Mouse (Mus musculus): Measurements from ENCODE around the gene Tbx2. TPM values are rescaled to one million over a fixed set of nuclear protein-coding genes. Genes with fewer than 3 reads are reported as not detected.

The Tbx2 gene
- polyA plus RNA-seq, 1 experiment: 1.0 TPM

DNA sequence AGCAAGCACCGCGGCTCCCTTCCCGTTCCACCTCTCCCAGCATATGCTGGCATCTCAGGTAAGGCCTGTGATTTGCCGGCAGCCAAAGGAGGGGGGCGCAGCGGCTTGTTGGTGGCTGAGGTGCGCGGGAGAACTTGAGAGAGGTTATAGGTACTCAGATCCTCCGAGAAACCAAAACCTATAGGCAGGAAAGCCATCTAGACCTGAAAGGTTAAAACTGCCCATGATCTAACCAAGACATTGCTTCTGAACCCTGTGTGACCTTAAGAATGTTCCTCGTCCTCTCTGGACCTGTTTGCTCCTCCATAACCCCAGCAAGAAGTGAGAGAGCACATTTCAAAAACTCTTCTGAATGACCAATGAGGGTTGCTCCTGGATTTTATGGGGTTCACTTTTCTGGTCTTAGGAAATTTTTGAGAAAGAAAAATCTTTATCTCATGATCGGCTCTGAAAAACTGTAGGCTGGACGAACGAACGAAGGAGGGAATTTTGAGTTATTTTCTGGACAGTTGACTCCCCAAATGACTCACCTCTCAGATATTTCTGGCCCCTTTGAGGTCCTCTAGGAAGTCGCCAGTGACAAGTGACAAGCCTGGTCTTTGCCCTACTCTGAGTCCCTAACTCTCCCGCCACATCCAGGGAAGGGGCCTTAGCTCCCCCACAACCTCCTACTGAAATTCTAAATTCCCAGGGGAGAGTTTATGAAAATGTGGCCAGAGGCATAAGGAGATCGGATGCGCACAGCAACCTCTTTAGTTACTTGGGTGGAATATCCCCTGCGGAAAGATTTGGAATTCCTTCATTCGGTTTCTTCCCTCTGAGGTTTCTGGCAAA lies 6.3 kb downstream of the Tbx2 start:
- Histone ChIP-seq H3K4me2 (ENCODE audit: low read depth) (no peak overlapping the region), H3K27me3 (ENCODE audit: control insufficient read depth, insufficient read depth, insufficient read length) (no peaks in the 10 kb centered on the region), H3K79me2 (ENCODE audit: control insufficient read depth, insufficient read depth) (no peaks in the 10 kb centered on the region), H3K36me3 (ENCODE audit: control insufficient read depth, insufficient read depth) (no peaks in the 10 kb centered on the region), H3K4me3 (no peak overlapping the region), H3ac (ENCODE audit: control insufficient read depth, insufficient read length) (no peak overlapping the region)
- TF ChIP-seq USF1 (IDR thresholded peaks at IDR 0.05; ENCODE audit: low read depth) (no peak), MYOG (IDR thresholded peaks at IDR 0.05; ENCODE audit: control insufficient read depth in 1 of 3, insufficient read depth in 1 of 3, insufficient read length in 2 of 3, low read depth in 2 of 3) (no peak), POLR2AphosphoS2 (IDR thresholded peaks at IDR 0.05; ENCODE audit: insufficient read length, low read depth) (no peak), REST (IDR thresholded peaks at IDR 0.05; ENCODE audit: insufficient read depth, insufficient read length) (no peak), CEBPB (IDR thresholded peaks at IDR 0.05; ENCODE audit: insufficient read depth, poor library complexity, severe bottlenecking) (no peak), E2F4 (IDR thresholded peaks at IDR 0.05; ENCODE audit: insufficient read depth) (no peak), MAX (IDR thresholded peaks at IDR 0.05; ENCODE audit: low read depth) (no peak), TCF3 (IDR thresholded peaks at IDR 0.05; ENCODE audit: insufficient read length, low read depth) (no peak), MYOD1 (IDR thresholded peaks at IDR 0.05; ENCODE audit: control insufficient read depth in 1 of 3, insufficient read length in 2 of 3, low read depth in 2 of 3) (no peak), SRF (IDR thresholded peaks at IDR 0.05; ENCODE audit: control insufficient read depth, insufficient read length, low read depth) (no peak), POLR2A (IDR thresholded peaks at IDR 0.05; ENCODE audit: insufficient read length, low read depth) (no peak)

DNA sequence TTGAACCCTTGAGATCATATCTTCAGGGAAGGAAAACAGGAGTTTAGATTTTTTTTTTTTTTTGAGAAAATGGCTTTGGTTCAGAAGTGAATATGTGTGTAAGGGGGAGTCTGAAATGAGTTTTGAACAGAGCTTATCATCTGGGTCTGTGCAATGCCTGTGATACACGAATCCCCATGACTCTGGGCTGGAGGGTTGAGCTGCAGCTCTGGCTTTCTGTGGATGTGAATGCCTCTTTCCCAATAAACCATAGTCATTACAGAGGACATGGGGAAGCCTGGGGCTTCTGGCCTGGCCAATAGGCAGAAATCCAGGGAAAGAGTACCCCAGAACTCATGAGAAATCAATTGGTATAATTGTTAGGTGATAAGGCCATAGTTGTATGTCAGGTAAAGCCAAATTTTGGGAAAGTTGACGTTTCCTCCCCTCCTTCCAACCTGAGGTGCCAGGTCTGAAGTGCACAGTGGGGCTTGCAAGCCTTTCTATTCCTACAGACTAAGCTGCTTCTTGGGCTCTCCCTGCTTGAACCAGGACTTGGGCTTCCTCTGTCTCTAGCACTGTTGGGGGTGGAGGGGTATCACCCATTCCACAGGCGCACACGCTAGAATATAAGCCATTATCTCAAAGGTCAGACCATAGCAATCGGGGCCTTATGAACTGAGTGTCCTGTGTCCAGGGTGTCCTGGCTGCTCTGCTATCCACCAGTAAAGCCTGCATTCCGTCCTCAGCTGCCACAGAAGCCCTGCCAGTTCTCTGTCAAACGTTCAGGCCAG lies 7.1 kb downstream of the Tbx2 start:
- TF ChIP-seq REST (IDR thresholded peaks at IDR 0.05; ENCODE audit: insufficient read depth, insufficient read length) (no peak), POLR2A (IDR thresholded peaks at IDR 0.05; ENCODE audit: insufficient read length, low read depth) (no peak), TCF12 (IDR thresholded peaks at IDR 0.05; ENCODE audit: insufficient read depth, poor library complexity, severe bottlenecking) (no peak), SRF (IDR thresholded peaks at IDR 0.05; ENCODE audit: control insufficient read depth, insufficient read length, low read depth) (no peak), MYOG (IDR thresholded peaks at IDR 0.05; ENCODE audit: control insufficient read depth in 1 of 3, insufficient read depth in 1 of 3, insufficient read length in 2 of 3, low read depth in 2 of 3) (no peak), TCF3 (IDR thresholded peaks at IDR 0.05; ENCODE audit: insufficient read length, low read depth) (no peak), E2F4 (IDR thresholded peaks at IDR 0.05; ENCODE audit: insufficient read depth) (no peak), MAX (IDR thresholded peaks at IDR 0.05; ENCODE audit: low read depth) (no peak), POLR2AphosphoS2 (IDR thresholded peaks at IDR 0.05; ENCODE audit: insufficient read length, low read depth) (no peak), USF1 (IDR thresholded peaks at IDR 0.05; ENCODE audit: low read depth) (no peak), MYOD1 (IDR thresholded peaks at IDR 0.05; ENCODE audit: control insufficient read depth in 1 of 3, insufficient read length in 2 of 3, low read depth in 2 of 3) (no peak), CEBPB (IDR thresholded peaks at IDR 0.05; ENCODE audit: insufficient read depth, poor library complexity, severe bottlenecking) (no peak)
- H3K4me2 ChIP-seq (ENCODE audit: low read depth): no peak overlapping the region
- H3ac ChIP-seq (ENCODE audit: control insufficient read depth, insufficient read length): no peak overlapping the region
- no peak overlapping the region for H3K4me3 ChIP-seq
- H3K36me3 ChIP-seq (ENCODE audit: control insufficient read depth, insufficient read depth): no peaks in the 10 kb centered on the region
- no peaks in the 10 kb centered on the region for H3K79me2 ChIP-seq (ENCODE audit: control insufficient read depth, insufficient read depth)
- H3K27me3 ChIP-seq (ENCODE audit: control insufficient read depth, insufficient read depth, insufficient read length): no peaks in the 10 kb centered on the region

DNA sequence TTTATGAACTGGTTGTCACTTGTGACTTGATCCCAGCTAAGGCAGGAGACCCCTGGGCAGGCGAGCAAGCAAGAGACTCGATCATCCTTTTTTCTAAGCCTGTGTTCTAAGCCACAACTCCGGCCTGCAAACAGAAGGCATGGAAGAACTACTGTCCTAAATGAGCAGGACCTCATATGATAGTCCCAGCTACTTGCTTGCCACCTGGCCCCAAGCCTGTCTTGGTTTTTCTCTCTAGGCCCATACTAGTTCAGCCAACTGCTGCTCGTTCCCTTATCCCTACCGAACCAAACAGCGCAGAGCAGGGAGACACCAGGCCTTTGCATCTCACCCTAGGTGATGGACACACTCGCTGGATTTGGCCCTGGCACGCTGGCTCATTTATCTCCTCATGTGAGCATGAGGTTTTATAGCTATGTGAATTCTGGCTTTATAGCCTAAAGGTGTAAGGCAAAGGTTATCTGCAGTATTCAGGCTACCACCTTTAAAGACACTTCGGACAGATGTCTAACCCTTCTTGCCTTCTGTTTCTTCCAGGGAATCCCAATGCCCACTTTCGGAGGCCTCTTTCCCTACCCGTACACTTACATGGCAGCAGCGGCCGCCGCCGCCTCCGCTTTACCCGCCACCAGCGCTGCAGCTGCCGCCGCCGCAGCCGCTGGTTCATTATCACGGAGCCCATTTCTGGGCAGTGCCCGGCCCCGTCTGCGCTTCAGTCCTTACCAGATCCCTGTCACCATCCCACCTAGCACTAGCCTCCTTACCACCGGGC lies 7.9 kb downstream of the Tbx2 start:
- Histone ChIP-seq H3K27me3 (ENCODE audit: control insufficient read depth, insufficient read depth, insufficient read length) (no peaks in the 10 kb centered on the region), H3K79me2 (ENCODE audit: control insufficient read depth, insufficient read depth) (no peaks in the 10 kb centered on the region), H3K36me3 (ENCODE audit: control insufficient read depth, insufficient read depth) (no peaks in the 10 kb centered on the region), H3K4me3 (no peak overlapping the region), H3ac (ENCODE audit: control insufficient read depth, insufficient read length) (no peak overlapping the region), H3K4me2 (ENCODE audit: low read depth) (no peak overlapping the region)
- TF ChIP-seq SRF (IDR thresholded peaks at IDR 0.05; ENCODE audit: control insufficient read depth, insufficient read length, low read depth): no peak
- no peak for TF ChIP-seq POLR2AphosphoS2 (IDR thresholded peaks at IDR 0.05; ENCODE audit: insufficient read length, low read depth)
- no peak for TF ChIP-seq USF1 (IDR thresholded peaks at IDR 0.05; ENCODE audit: low read depth)
- TF ChIP-seq TCF3 (IDR thresholded peaks at IDR 0.05; ENCODE audit: insufficient read length, low read depth): no peak
- TF ChIP-seq REST (IDR thresholded peaks at IDR 0.05; ENCODE audit: insufficient read depth, insufficient read length): no peak
- no peak for TF ChIP-seq POLR2A (IDR thresholded peaks at IDR 0.05; ENCODE audit: insufficient read length, low read depth)
- TF ChIP-seq CEBPB (IDR thresholded peaks at IDR 0.05; ENCODE audit: insufficient read depth, poor library complexity, severe bottlenecking): no peak
- TF ChIP-seq TCF12 (IDR thresholded peaks at IDR 0.05; ENCODE audit: insufficient read depth, poor library complexity, severe bottlenecking): no peak
- no peak for TF ChIP-seq MYOD1 (IDR thresholded peaks at IDR 0.05; ENCODE audit: control insufficient read depth in 1 of 3, insufficient read length in 2 of 3, low read depth in 2 of 3)
- no peak for TF ChIP-seq E2F4 (IDR thresholded peaks at IDR 0.05; ENCODE audit: insufficient read depth)
- no peak for TF ChIP-seq MAX (IDR thresholded peaks at IDR 0.05; ENCODE audit: low read depth)
- no peak for TF ChIP-seq MYOG (IDR thresholded peaks at IDR 0.05; ENCODE audit: control insufficient read depth in 1 of 3, insufficient read depth in 1 of 3, insufficient read length in 2 of 3, low read depth in 2 of 3)

DNA sequence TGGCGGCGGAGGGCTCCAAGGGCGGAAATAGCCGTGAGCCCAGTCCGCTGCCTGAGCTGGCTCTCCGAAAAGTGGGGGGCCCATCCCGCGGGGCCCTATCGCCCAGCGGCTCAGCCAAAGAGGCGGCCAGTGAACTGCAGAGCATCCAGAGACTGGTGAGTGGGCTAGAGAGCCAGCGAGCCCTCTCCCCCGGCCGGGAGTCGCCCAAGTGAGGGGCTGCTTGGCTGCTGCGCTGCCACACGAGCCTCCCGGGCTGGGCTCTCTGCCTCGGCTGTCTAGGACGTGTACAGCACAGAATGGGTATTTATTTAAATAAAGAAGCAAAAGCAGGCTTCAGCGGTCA lies 8.4 kb downstream of the Tbx2 start:
- H3ac ChIP-seq (ENCODE audit: control insufficient read depth, insufficient read length): no peak overlapping the region
- H3K79me2 ChIP-seq (ENCODE audit: control insufficient read depth, insufficient read depth): no peaks in the 10 kb centered on the region
- no peak overlapping the region for H3K4me2 ChIP-seq (ENCODE audit: low read depth)
- TF ChIP-seq REST (IDR thresholded peaks at IDR 0.05; ENCODE audit: insufficient read depth, insufficient read length): no peak
- no peak for TF ChIP-seq MYOD1 (IDR thresholded peaks at IDR 0.05; ENCODE audit: control insufficient read depth in 1 of 3, insufficient read length in 2 of 3, low read depth in 2 of 3)
- TF ChIP-seq CEBPB (IDR thresholded peaks at IDR 0.05; ENCODE audit: insufficient read depth, poor library complexity, severe bottlenecking): no peak
- no peak for TF ChIP-seq SRF (IDR thresholded peaks at IDR 0.05; ENCODE audit: control insufficient read depth, insufficient read length, low read depth)
- no peak for TF ChIP-seq USF1 (IDR thresholded peaks at IDR 0.05; ENCODE audit: low read depth)
- TF ChIP-seq MYOG (IDR thresholded peaks at IDR 0.05; ENCODE audit: control insufficient read depth in 1 of 3, insufficient read depth in 1 of 3, insufficient read length in 2 of 3, low read depth in 2 of 3): no peak
- TF ChIP-seq POLR2A (IDR thresholded peaks at IDR 0.05; ENCODE audit: insufficient read length, low read depth): no peak
- no peak for TF ChIP-seq E2F4 (IDR thresholded peaks at IDR 0.05; ENCODE audit: insufficient read depth)
- TF ChIP-seq MAX (IDR thresholded peaks at IDR 0.05; ENCODE audit: low read depth): no peak
- no peak for TF ChIP-seq POLR2AphosphoS2 (IDR thresholded peaks at IDR 0.05; ENCODE audit: insufficient read length, low read depth)
- TF ChIP-seq TCF3 (IDR thresholded peaks at IDR 0.05; ENCODE audit: insufficient read length, low read depth): no peak
- TF ChIP-seq TCF12 (IDR thresholded peaks at IDR 0.05; ENCODE audit: insufficient read depth, poor library complexity, severe bottlenecking): no peak
- no peaks in the 10 kb centered on the region for H3K36me3 ChIP-seq (ENCODE audit: control insufficient read depth, insufficient read depth)
- H3K4me3 ChIP-seq: no peak overlapping the region
- H3K27me3 ChIP-seq (ENCODE audit: control insufficient read depth, insufficient read depth, insufficient read length): no peaks in the 10 kb centered on the region

Data from myocyte (in vitro differentiated cells).